Mouse (Mus musculus) lung, postnatal 0 days (tissue): ENCODE measurements around the gene Mast3.

ENCODE experiments used
- CTCF ChIP-seq: IDR thresholded peaks from 2 replicates; pipeline ENCODE4 v1.5.1; 2016; ENCODE audit warnings: antibody characterized with exemption, mild to moderate bottlenecking
- EP300 ChIP-seq: IDR thresholded peaks from 2 replicates; pipeline ENCODE4 v1.6.1; 2016; ENCODE audit warnings: antibody characterized with exemption, mild to moderate bottlenecking, control low read depth

GRCm38 (mm10) chr8:70850947-70851346 lies 46.1 kb upstream of the Mast3 start:
- TF ChIP-seq CTCF (no peak), EP300 (no peak)
